ENCODE assay signal across 11 mouse cellular contexts in genomic region chr6:18699729-18700386, GRCm38 (mm10).
A peak's percentile ranks its signal among the peaks of the same experiment; 100 is the strongest.
DNase-seq lines count a peak whose midpoint lies in the region; ATAC-seq lines count a peak whose summit lies in the region.
"Had no signal": no experiment of that assay in that cellular context is flagged by ENCODE, and none has a peak within 500 bp of the region (broad histone marks: within the 10 kb centered on the region; RNA-seq: fewer than 3 reads in every experiment).

No protein-coding gene starts in this region.

- no peak overlapping the region for H3K4me3 ChIP-seq in midbrain, embryonic 10.5 days
- H3K4me3 ChIP-seq in midbrain, embryonic 11.5 days (ENCODE audit: low read depth, low read length) = no peak overlapping the region
- H3K4me3 ChIP-seq in forebrain, embryonic 15.5 days = no peak overlapping the region
- H3K4me3 ChIP-seq in midbrain, embryonic 12.5 days = no peak overlapping the region
- H3K4me3 ChIP-seq: liver, embryonic 15.5 days; stomach, embryonic 15.5 days had no signal

- H3K36me3 ChIP-seq in midbrain, embryonic 10.5 days = no peaks in the 10 kb centered on the region
- H3K36me3 ChIP-seq in midbrain, embryonic 11.5 days (ENCODE audit: control insufficient read depth, insufficient read depth, low read length) = no peaks in the 10 kb centered on the region
- H3K36me3 ChIP-seq in forebrain, embryonic 15.5 days = no peaks in the 10 kb centered on the region
- no peaks in the 10 kb centered on the region for H3K36me3 ChIP-seq in midbrain, embryonic 12.5 days
- H3K36me3 ChIP-seq: liver, embryonic 15.5 days; stomach, embryonic 15.5 days had no signal

- no peak overlapping the region for H3K27ac ChIP-seq in midbrain, embryonic 10.5 days (replicated peaks)
- H3K27ac ChIP-seq in midbrain, embryonic 11.5 days (ENCODE audit: low read depth, low read length) = no peak overlapping the region
- peak overlapping the region; percentile 49 for H3K27ac ChIP-seq in forebrain, embryonic 15.5 days (replicated peaks)
- no peak overlapping the region for H3K27ac ChIP-seq in midbrain, embryonic 12.5 days (replicated peaks)
- H3K27ac ChIP-seq: liver, embryonic 15.5 days; stomach, embryonic 15.5 days had no signal

- peak; percentile 12 for DNase-seq in midbrain, embryonic 10.5 days (ENCODE audit: low spot score)
- no peak for DNase-seq in midbrain, embryonic 11.5 days (ENCODE audit: low spot score, missing footprints)
- no peak for DNase-seq in thymus, postnatal 0 days (ENCODE audit: low spot score)
- no peak for DNase-seq in lung, postnatal 36 days
- no peak for DNase-seq in left cerebral cortex, adult 11 months (ENCODE audit: low spot score)
- DNase-seq: cerebellum, postnatal 36 days; thymus, postnatal 36 days had no signal

- no peak overlapping the region for H3K4me2 ChIP-seq in midbrain, embryonic 11.5 days
- H3K4me2 ChIP-seq in forebrain, embryonic 15.5 days (replicated peaks) = 0 out of 2 replicates have a peak overlapping the region, but pooled peaks have one; percentile 6
- peak overlapping the region; percentile 15 for H3K4me2 ChIP-seq in midbrain, embryonic 12.5 days (replicated peaks)
- H3K4me2 ChIP-seq: liver, embryonic 15.5 days; stomach, embryonic 15.5 days had no signal

- H3K9ac ChIP-seq in midbrain, embryonic 11.5 days (ENCODE audit: low read length) = no peak overlapping the region
- no peak overlapping the region for H3K9ac ChIP-seq in forebrain, embryonic 15.5 days (replicated peaks)
- no peak overlapping the region for H3K9ac ChIP-seq in midbrain, embryonic 12.5 days (replicated peaks)
- H3K9ac ChIP-seq: liver, embryonic 15.5 days; stomach, embryonic 15.5 days had no signal

- no peaks in the 10 kb centered on the region for H3K27me3 ChIP-seq in midbrain, embryonic 10.5 days (ENCODE audit: low read depth, poor library complexity, severe bottlenecking)
- H3K27me3 ChIP-seq in midbrain, embryonic 11.5 days (ENCODE audit: control insufficient read depth, insufficient read depth, low read length) = no peaks in the 10 kb centered on the region
- H3K27me3 ChIP-seq in forebrain, embryonic 15.5 days = no peaks in the 10 kb centered on the region
- no peaks in the 10 kb centered on the region for H3K27me3 ChIP-seq in midbrain, embryonic 12.5 days
- H3K27me3 ChIP-seq: liver, embryonic 15.5 days; stomach, embryonic 15.5 days had no signal

- peaks cover 9% of the 10 kb centered on the region for H3K4me1 ChIP-seq in midbrain, embryonic 10.5 days
- H3K4me1 ChIP-seq in midbrain, embryonic 11.5 days (ENCODE audit: control insufficient read depth, insufficient read depth, low read length) = no peaks in the 10 kb centered on the region
- H3K4me1 ChIP-seq in forebrain, embryonic 15.5 days = peaks cover 10% of the 10 kb centered on the region
- H3K4me1 ChIP-seq in midbrain, embryonic 12.5 days = peaks cover 8% of the 10 kb centered on the region; the same call in 1 of the 2 replicates
- H3K4me1 ChIP-seq: liver, embryonic 15.5 days; stomach, embryonic 15.5 days had no signal

- H3K9me3 ChIP-seq in midbrain, embryonic 10.5 days (replicated peaks) = no peaks in the 10 kb centered on the region
- H3K9me3 ChIP-seq in midbrain, embryonic 11.5 days (ENCODE audit: control insufficient read depth, low read length) = no peaks in the 10 kb centered on the region
- no peaks in the 10 kb centered on the region for H3K9me3 ChIP-seq in forebrain, embryonic 15.5 days
- no peaks in the 10 kb centered on the region for H3K9me3 ChIP-seq in midbrain, embryonic 12.5 days
- H3K9me3 ChIP-seq: liver, embryonic 15.5 days; stomach, embryonic 15.5 days had no signal

- ATAC-seq in midbrain, embryonic 11.5 days (ENCODE audit: low FRiP score) = no peak
- peak; percentile 46 for ATAC-seq in forebrain, embryonic 15.5 days (replicated peaks)
- ATAC-seq in midbrain, embryonic 12.5 days (ENCODE audit: low FRiP score, low read depth) = peak; percentile 47; the same call in 1 of the 2 replicates

- WGBS in midbrain, embryonic 10.5 days = 19% methylated on average over 12 of the region's 12 CpGs
- 16% methylated on average over 12 of the region's 12 CpGs for WGBS in midbrain, embryonic 11.5 days
- WGBS in forebrain, embryonic 15.5 days = 8% methylated on average over 12 of the region's 12 CpGs
- 13% methylated on average over 12 of the region's 12 CpGs for WGBS in midbrain, embryonic 12.5 days
